Comparison of ENCODE assay signal across 40 mouse cellular contexts in the genomic region with DNA sequence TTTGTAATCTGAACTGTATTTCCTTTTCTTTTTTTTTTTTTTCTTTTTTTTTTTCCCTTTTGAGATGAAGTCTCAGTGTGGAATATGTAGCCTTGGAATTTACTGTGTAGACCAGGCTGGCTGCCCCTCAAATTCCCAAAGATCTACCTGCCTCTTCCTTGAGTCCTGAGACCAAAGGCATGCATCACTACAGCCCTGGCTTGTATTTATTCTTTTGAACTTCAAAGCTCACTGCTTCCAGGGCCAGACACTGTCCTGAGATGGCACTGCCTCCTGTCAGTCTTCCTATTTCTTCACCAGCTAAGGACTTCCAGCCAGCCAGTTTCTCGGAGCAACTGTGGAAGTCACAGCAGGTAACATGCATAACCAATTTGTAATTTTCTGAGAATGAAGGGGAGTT. TPM values are rescaled to one million over a fixed set of nuclear protein-coding genes. Genes with fewer than 3 reads are reported as not detected.
DNase-seq lines count a peak whose midpoint lies in the region; ATAC-seq and TF ChIP-seq lines count a peak whose summit lies in the region.
"Had no signal": no experiment of that assay in that cellular context is flagged by ENCODE, and none has a peak within 500 bp of the region (broad histone marks: within the 10 kb centered on the region; RNA-seq: fewer than 3 reads in every experiment).

Spink8 (plus strand) TSS at position 301 of the 400 bp plus-strand sequence.

- no peaks in the 10 kb centered on the region for H3K27me3 ChIP-seq in kidney, embryonic 15.5 days
- no peaks in the 10 kb centered on the region for H3K27me3 ChIP-seq in intestine, embryonic 16.5 days (replicated peaks; ENCODE audit: control insufficient read depth, insufficient read depth, low read length)
- H3K27me3 ChIP-seq: embryonic facial prominence, embryonic 13.5 days; forebrain, embryonic 15.5 days; heart, embryonic 13.5 days; hindbrain, embryonic 15.5 days; midbrain, embryonic 13.5 days; neural tube, embryonic 13.5 days; stomach, embryonic 15.5 days had no signal

- H3K36me3 ChIP-seq in kidney, embryonic 15.5 days = no peaks in the 10 kb centered on the region
- no peaks in the 10 kb centered on the region for H3K36me3 ChIP-seq in intestine, embryonic 16.5 days (ENCODE audit: control insufficient read depth, insufficient read depth, low read length)
- H3K36me3 ChIP-seq: embryonic facial prominence, embryonic 13.5 days; forebrain, embryonic 10.5 days; forebrain, embryonic 15.5 days; heart, embryonic 13.5 days; hindbrain, embryonic 15.5 days; midbrain, embryonic 13.5 days; neural tube, embryonic 13.5 days; stomach, embryonic 15.5 days had no signal

- H3K4me2 ChIP-seq in kidney, embryonic 15.5 days = no peak within 1 kb of the TSS
- no peak within 1 kb of the TSS for H3K4me2 ChIP-seq in intestine, embryonic 16.5 days (ENCODE audit: low read depth, low read length)
- H3K4me2 ChIP-seq: embryonic facial prominence, embryonic 13.5 days; forebrain, embryonic 15.5 days; hindbrain, embryonic 15.5 days; midbrain, embryonic 13.5 days; neural tube, embryonic 13.5 days; stomach, embryonic 15.5 days had no signal

- H3K4me1 ChIP-seq in kidney, embryonic 15.5 days = peaks cover 24% of the 10 kb centered on the region
- peaks cover 5% of the 10 kb centered on the region for H3K4me1 ChIP-seq in olfactory bulb, adult 2 months (ENCODE audit: control insufficient read depth, insufficient read depth, low read length)
- H3K4me1 ChIP-seq in intestine, embryonic 16.5 days (ENCODE audit: control insufficient read depth, insufficient read depth, low read length) = no peaks in the 10 kb centered on the region
- H3K4me1 ChIP-seq: embryonic facial prominence, embryonic 13.5 days; forebrain, embryonic 15.5 days; hindbrain, embryonic 15.5 days; midbrain, embryonic 13.5 days; stomach, embryonic 15.5 days had no signal

- no peak for TF ChIP-seq CTCF in olfactory bulb, adult 2 months (IDR thresholded peaks at IDR 0.05; ENCODE audit: insufficient read depth, low read depth, low read length)

- ATAC-seq in kidney, embryonic 15.5 days (replicated peaks; ENCODE audit: low FRiP score) = no peak
- no peak for ATAC-seq in intestine, embryonic 16.5 days
- ATAC-seq: activated CD4-positive, CD25-positive, alpha-beta regulatory T cell, adult 4 months; forebrain, embryonic 15.5 days; inflammation-experienced regulatory T-cells, adult 6 months; midbrain, embryonic 13.5 days had no signal

- 0 out of 2 replicates have a peak within 1 kb of the TSS, but pooled peaks have one; percentile 4 for H3K9ac ChIP-seq in kidney, embryonic 15.5 days
- no peak within 1 kb of the TSS for H3K9ac ChIP-seq in intestine, embryonic 16.5 days (ENCODE audit: low read depth, low read length)
- H3K9ac ChIP-seq: embryonic facial prominence, embryonic 13.5 days; forebrain, embryonic 15.5 days; heart, embryonic 13.5 days; hindbrain, embryonic 15.5 days; liver, embryonic 14.5 days; midbrain, embryonic 13.5 days; stomach, embryonic 15.5 days had no signal

- TF ChIP-seq POLR2A in olfactory bulb, adult 2 months (IDR thresholded peaks at IDR 0.05; ENCODE audit: insufficient read depth, low read depth, low read length) = no peak

- H3K27ac ChIP-seq in kidney, embryonic 15.5 days = 0 out of 2 replicates have a peak within 1 kb of the TSS, but pooled peaks have one; percentile 49
- H3K27ac ChIP-seq in olfactory bulb, adult 2 months (ENCODE audit: insufficient read depth, low read depth, low read length) = 0 out of 2 replicates have a peak within 1 kb of the TSS, but pooled peaks have one; percentile 54
- no peak within 1 kb of the TSS for H3K27ac ChIP-seq in intestine, embryonic 16.5 days (ENCODE audit: low read length)
- H3K27ac ChIP-seq: embryonic facial prominence, embryonic 13.5 days; forebrain, embryonic 10.5 days; hindbrain, embryonic 15.5 days; liver, embryonic 14.5 days; macrophage; midbrain, embryonic 13.5 days; neural tube, embryonic 13.5 days; stomach, embryonic 15.5 days had no signal

- WGBS in kidney, embryonic 15.5 days = 46% methylated on average over 1 of the region's 1 CpGs
- 64% methylated on average over 1 of the region's 1 CpGs for WGBS in olfactory bulb, adult 2 months
- WGBS in intestine, embryonic 16.5 days = 60% methylated on average over 1 of the region's 1 CpGs

- no peak for DNase-seq in adrenal gland, adult 18-20 months (ENCODE audit: low spot score in 2 of 2)
- no peak for DNase-seq in adrenal gland, adult (ENCODE audit: inconsistent age in 2 of 2, low spot score in 1 of 2)
- DNase-seq in kidney, postnatal 36 days = no peak
- no peak for DNase-seq in layer of hippocampus, adult 8-10 months (ENCODE audit: low spot score in 2 of 2)
- DNase-seq in layer of hippocampus, adult 9-10 months (ENCODE audit: low spot score) = no peak
- DNase-seq: cerebellum, adult 18-20 months; cerebellum, postnatal 10 days; heart, postnatal 10 days; kidney, adult 18-20 months; liver; lung, adult 2 months; lung, postnatal 10 days; retina, postnatal 1 day; right cerebral cortex, postnatal 14 days; thymus, postnatal 14 days had no signal

- no peak within 1 kb of the TSS for H3K4me3 ChIP-seq in kidney, embryonic 15.5 days (replicated peaks)
- H3K4me3 ChIP-seq in olfactory bulb, adult 2 months (ENCODE audit: insufficient read depth, low read depth, low read length) = no peak within 1 kb of the TSS
- no peak within 1 kb of the TSS for H3K4me3 ChIP-seq in intestine, embryonic 16.5 days (ENCODE audit: low read length)
- H3K4me3 ChIP-seq: embryonic facial prominence, embryonic 13.5 days; forebrain, embryonic 10.5 days; forebrain, embryonic 15.5 days; heart, embryonic 13.5 days; hindbrain, embryonic 15.5 days; midbrain, embryonic 13.5 days; neural tube, embryonic 13.5 days; stomach, embryonic 15.5 days had no signal

- no peaks in the 10 kb centered on the region for H3K9me3 ChIP-seq in kidney, embryonic 15.5 days (replicated peaks)
- no peaks in the 10 kb centered on the region for H3K9me3 ChIP-seq in intestine, embryonic 16.5 days (ENCODE audit: control insufficient read depth, low read length)
- H3K9me3 ChIP-seq: embryonic facial prominence, embryonic 13.5 days; forebrain, embryonic 10.5 days; forebrain, embryonic 15.5 days; heart, embryonic 13.5 days; hindbrain, embryonic 15.5 days; midbrain, embryonic 13.5 days; neural tube, embryonic 13.5 days; stomach, embryonic 15.5 days had no signal

RNA-seq across cellular contexts. Expression of gene Spink8, which starts in this region (rescaled TPM):
- 10 to 100 TPM; 18.1 to 18.5 TPM for total RNA-seq in adrenal gland, adult 18-20 months (2021)
- polyA plus RNA-seq in kidney, embryonic 15.5 days (2015; fragmentation: Nextera tagmentation; extraction: Ambion mirVana) = 14.2 and 14.3 TPM in 2 replicates
- total RNA-seq in layer of hippocampus, adult 8-10 months (2022) = 10 to 100 TPM; 44.9 to 68.6 (median 55.3) TPM
- not detected in 2 replicates for polyA plus RNA-seq in olfactory bulb, adult 2 months (2012; ENCODE audit: insufficient read depth, insufficient read length, low replicate concordance, missing spikeins)
- 0.18 and 0.67 TPM in 2 replicates for polyA plus RNA-seq in intestine, embryonic 16.5 days (2015; fragmentation: Nextera tagmentation; extraction: Ambion mirVana)
- total RNA-seq: CH12.LX; common myeloid progenitor, adult 5-6 weeks; gastrocnemius, adult 18-20 months; gastrocnemius, postnatal 4 days; heart, adult 8-10 months; heart, postnatal 10 days; hematopoietic stem cell, adult 5-6 weeks; megakaryocyte-erythroid progenitor cell, adult 5-6 weeks had no signal
- polyA plus RNA-seq: activated CD4-positive, CD25-positive, alpha-beta regulatory T cell, adult 4 months; C2C12; embryonic facial prominence, embryonic 13.5 days; forebrain, embryonic 10.5 days; forebrain, embryonic 15.5 days; heart, embryonic 13.5 days; inflammation-experienced regulatory T-cells, adult 6 months; limb, embryonic 11.5 days; liver, embryonic 14.5 days; lung, adult 2 months; macrophage; neural tube, embryonic 13.5 days; small intestine, adult 2 months had no signal
